Mouse (Mus musculus) limb, embryonic 11.5 days (tissue): ENCODE results near the gene Olfr592. TPM values are rescaled to one million over a fixed set of nuclear protein-coding genes. Genes with fewer than 3 reads are reported as not detected.
"Not testable (repeated sequence)": the region's sequence is repeated elsewhere in the genome, so short reads cannot be mapped to it uniquely, and the experiment has no call there.

Source experiments
- ATAC-seq: fragments of 200-750 bp; cut with Nextera tagmentation; 2 replicates; pipeline ENCODE4 v1.8.0; 2017; ENCODE audit warnings: low read depth; ENCODE audit not compliant: insufficient number of reproducible peaks, low FRiP score, low TSS enrichment
- DNase-seq: peaks from one replicate; pipeline ENCODE4 v3.0.0-alpha.2; 2015; ENCODE audit warnings: low spot score
- H3K27ac ChIP-seq: fragments of 300-500 bp; sonication (generic); replicated peaks from 2 replicates; pipeline ENCODE4 v1.5.1; 2014; ENCODE audit warnings: low read depth, mild to moderate bottlenecking, low read length
- H3K27me3 ChIP-seq: fragments of 300-500 bp; sonication (generic); 2 replicates; pipeline ENCODE4 v1.6.1; 2014; ENCODE audit warnings: mild to moderate bottlenecking, low read length, mixed read lengths; ENCODE audit not compliant: control insufficient read depth, insufficient read depth
- H3K36me3 ChIP-seq: fragments of 300-500 bp; sonication (generic); 2 replicates; pipeline ENCODE4 v1.6.1; 2014; ENCODE audit warnings: mild to moderate bottlenecking, low read length, moderate library complexity, mixed read lengths; ENCODE audit not compliant: control insufficient read depth, insufficient read depth
- H3K4me1 ChIP-seq: fragments of 300-500 bp; sonication (generic); 2 replicates; pipeline ENCODE4 v1.6.1; 2014; ENCODE audit warnings: low read length, mixed read lengths; ENCODE audit not compliant: control insufficient read depth, insufficient read depth
- H3K4me2 ChIP-seq: fragments of 300-500 bp; sonication (generic); 2 replicates; pipeline ENCODE4 v1.6.1; 2014; ENCODE audit warnings: low read depth, mild to moderate bottlenecking, moderate library complexity; ENCODE audit not compliant: severe bottlenecking
- H3K4me3 ChIP-seq: fragments of 300-500 bp; sonication (generic); 2 replicates; pipeline ENCODE4 v1.5.1; 2014; ENCODE audit warnings: low read depth, low read length
- H3K9ac ChIP-seq: fragments of 300-500 bp; sonication (generic); 2 replicates; pipeline ENCODE4 v1.6.1; 2014; ENCODE audit warnings: mild to moderate bottlenecking, low read length
- H3K9me3 ChIP-seq: fragments of 300-500 bp; sonication (generic); 2 replicates; pipeline ENCODE4 v1.6.1; 2016; ENCODE audit warnings: low read length; ENCODE audit not compliant: control insufficient read depth
- WGBS: fragments of 180-500 bp; shearing (Covaris S2); extraction: QIAGEN DNeasy Blood & Tissue Kit; methylation state at CpG from one replicate; pipeline ENCODE4 v1.1.7; 2014; 5-methylcytosine and 5-hydroxymethylcytosine counted together
- polyA plus RNA-seq: library from polyadenylated mRNA; unstranded; fragments of >200 nt; fragmentation: Nextera tagmentation; extraction: Ambion mirVana; gene quantifications from 2 replicates; pipeline ENCODE4 v1.2.1, GENCODE M21; 2014

Gene Olfr592
- polyA plus RNA-seq: not detected in 2 replicates

DNA sequence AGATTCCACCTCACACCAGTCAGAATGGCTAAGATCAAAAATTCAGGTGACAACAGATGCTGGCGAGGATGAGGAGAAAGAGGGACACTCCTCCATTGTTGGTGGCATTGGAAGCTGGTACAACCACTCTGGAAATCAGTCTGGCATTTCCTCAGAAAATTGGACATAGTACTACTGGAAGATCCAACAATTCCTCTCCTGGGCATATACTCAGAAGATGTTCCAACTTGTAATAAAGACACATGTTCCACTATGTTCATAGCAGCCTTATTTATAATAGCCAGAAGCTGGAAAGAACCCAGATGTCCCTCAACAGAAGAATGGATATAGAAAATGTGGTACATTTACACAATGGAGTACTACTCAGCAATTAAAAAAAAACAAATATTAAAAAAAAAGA, at the start of gene Olfr592:
Olfr592 (plus strand) TSS at position 301 of the 400 bp plus-strand sequence.
- H3K36me3 ChIP-seq, H3K27me3 ChIP-seq, H3K9me3 ChIP-seq, DNase-seq, H3K4me1 ChIP-seq, ATAC-seq, H3K9ac ChIP-seq, H3K4me3 ChIP-seq, H3K27ac ChIP-seq, H3K4me2 ChIP-seq: not testable (repeated sequence)
- WGBS: 89% methylated on average over 1 of the region's 1 CpGs

DNA sequence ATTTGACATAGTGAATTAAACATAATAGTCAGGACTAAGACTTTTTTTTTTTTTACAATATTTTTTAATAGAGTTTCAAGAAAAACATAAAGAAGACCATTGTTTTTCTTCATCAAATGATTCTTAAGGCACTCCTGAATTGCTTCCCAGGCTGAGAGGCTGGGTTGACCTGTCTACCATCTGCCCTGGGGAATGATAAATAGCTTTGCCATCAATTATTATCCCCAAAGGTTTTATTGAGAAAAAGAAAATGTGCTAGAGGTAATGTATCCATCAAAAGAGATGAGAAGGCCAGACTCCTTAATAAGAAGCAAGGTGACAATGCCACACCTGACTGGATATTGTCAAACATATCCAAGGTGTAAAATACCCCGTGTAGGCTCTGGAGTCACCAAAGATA, 44.0 kb upstream of the Olfr592 start, which contains the start of gene Olfr588-ps1:
Olfr588-ps1 (plus strand) TSS at position 301 of the 400 bp plus-strand sequence.
- Histone ChIP-seq H3K9me3 (no peaks in the 10 kb centered on the region), H3K4me3 (no peak within 1 kb of the TSS)
- 65% methylated on average over 1 of the region's 1 CpGs for WGBS

DNA sequence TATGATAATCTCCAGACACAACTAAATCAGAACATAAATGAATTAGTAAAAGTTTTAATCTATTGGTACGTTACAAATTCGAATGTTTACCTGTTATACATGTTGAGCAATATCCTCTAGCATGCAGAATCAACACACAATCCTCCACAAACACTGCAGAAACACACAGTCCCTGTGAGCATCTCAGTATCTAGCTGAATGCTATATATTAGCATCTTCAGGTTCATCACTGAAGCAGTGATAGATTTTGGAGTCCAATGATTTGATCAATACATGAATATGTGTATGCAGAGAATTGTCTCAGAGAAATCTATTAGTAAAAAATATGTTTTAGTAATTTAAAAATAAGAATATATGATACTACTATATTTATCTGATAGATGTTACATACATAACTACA, 28.3 kb upstream of the Olfr592 start, which contains the start of gene Olfr589:
Olfr589 (minus strand) TSS at position 101 of the 400 bp plus-strand sequence.
- Histone ChIP-seq H3K4me2 (no peak within 1 kb of the TSS), H3K9me3 (no peaks in the 10 kb centered on the region), H3K36me3 (no peaks in the 10 kb centered on the region), H3K27ac (no peak within 1 kb of the TSS), H3K9ac (no peak within 1 kb of the TSS), H3K4me1 (no peaks in the 10 kb centered on the region), H3K4me3 (no peak within 1 kb of the TSS), H3K27me3 (no peaks in the 10 kb centered on the region)
- ATAC-seq: no peak
- no peak for DNase-seq
- WGBS: 67% methylated on average over 2 of the region's 2 CpGs

More for the DNA sequence above, 44.0 kb upstream of the Olfr592 start, which contains the start of gene Olfr588-ps1:
- Histone ChIP-seq H3K4me2 (no peak within 1 kb of the TSS), H3K27ac (no peak within 1 kb of the TSS), H3K27me3 (no peaks in the 10 kb centered on the region), H3K36me3 (no peaks in the 10 kb centered on the region), H3K9ac (no peak within 1 kb of the TSS), H3K4me1 (no peaks in the 10 kb centered on the region)
- DNase-seq (no peak), ATAC-seq (no peak)

- H3K36me3 ChIP-seq: no peaks in the 10 kb centered on the region
- DNase-seq (no peak), ATAC-seq (no peak)
- no peak overlapping the region for H3K4me2 ChIP-seq
- H3K4me3 ChIP-seq: no peak overlapping the region
- no peaks in the 10 kb centered on the region for H3K27me3 ChIP-seq
- no peaks in the 10 kb centered on the region for H3K9me3 ChIP-seq
- no peak overlapping the region for H3K9ac ChIP-seq
- no peaks in the 10 kb centered on the region for H3K4me1 ChIP-seq
- no peak overlapping the region for H3K27ac ChIP-seq
- WGBS: 86% methylated on average over 5 of the region's 5 CpGs
These were observed 14.9 kb upstream of the Olfr592 start for GRCm38 (mm10) chr7:103169697-103170096.

DNA sequence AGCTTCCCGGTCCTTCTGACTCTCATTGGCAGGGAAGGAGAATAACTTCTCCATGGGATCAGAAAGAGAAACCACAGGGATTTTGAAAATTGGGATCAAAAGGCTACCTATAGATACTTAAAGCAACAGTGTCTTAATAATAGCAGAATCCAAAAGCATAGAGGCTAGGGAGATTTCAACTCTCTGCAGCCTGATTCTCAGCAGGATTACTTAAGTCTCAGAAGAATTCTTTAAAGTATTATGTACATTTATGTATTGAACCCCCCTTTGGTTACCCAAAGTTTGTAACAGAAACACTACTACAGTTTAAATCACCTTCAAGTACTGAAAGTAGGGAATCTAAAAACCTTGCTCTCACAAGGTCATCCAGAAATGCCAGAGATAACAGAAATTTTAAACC, 6.4 kb upstream of the Olfr592 start, which contains the start of gene Olfr591:
Olfr591 (minus strand) TSS at position 101 of the 400 bp plus-strand sequence.
- 83% methylated on average over 1 of the region's 1 CpGs for WGBS
- no peak for DNase-seq

GRCm38 (mm10) chr7:103211562-103211961, 27.0 kb downstream of the Olfr592 start, which contains the start of gene Olfr593:
Gene Olfr593 (plus strand): TSS chr7:103211862.
- H3K4me1 ChIP-seq: no peaks in the 10 kb centered on the region
- 73% methylated on average over 1 of the region's 1 CpGs for WGBS
- ATAC-seq: no peak
- H3K27ac ChIP-seq: no peak within 1 kb of the TSS
- no peak within 1 kb of the TSS for H3K4me3 ChIP-seq
- H3K9me3 ChIP-seq: no peaks in the 10 kb centered on the region
- no peak within 1 kb of the TSS for H3K4me2 ChIP-seq
- H3K36me3 ChIP-seq: no peaks in the 10 kb centered on the region
- H3K9ac ChIP-seq: no peak within 1 kb of the TSS
- DNase-seq: no peak
- no peaks in the 10 kb centered on the region for H3K27me3 ChIP-seq

More for the DNA sequence above, 6.4 kb upstream of the Olfr592 start, which contains the start of gene Olfr591:
- Histone ChIP-seq H3K27me3 (no peaks in the 10 kb centered on the region), H3K4me2 (no peak within 1 kb of the TSS), H3K9ac (no peak within 1 kb of the TSS), H3K36me3 (no peaks in the 10 kb centered on the region), H3K27ac (no peak within 1 kb of the TSS), H3K4me1 (no peaks in the 10 kb centered on the region), H3K4me3 (no peak within 1 kb of the TSS), H3K9me3 (0 out of 2 replicates have a peak, but pooled peaks cover under 1% of the 10 kb centered on the region)
- ATAC-seq: no peak

- H3K36me3 ChIP-seq, H3K9ac ChIP-seq, H3K4me3 ChIP-seq, H3K4me2 ChIP-seq, H3K9me3 ChIP-seq, DNase-seq, ATAC-seq, H3K27ac ChIP-seq, H3K4me1 ChIP-seq, H3K27me3 ChIP-seq: not testable (repeated sequence)
- WGBS: 88% methylated on average over 5 of the region's 5 CpGs
These were observed 27.4 kb downstream of the Olfr592 start for GRCm38 (mm10) chr7:103212050-103212449.

DNA sequence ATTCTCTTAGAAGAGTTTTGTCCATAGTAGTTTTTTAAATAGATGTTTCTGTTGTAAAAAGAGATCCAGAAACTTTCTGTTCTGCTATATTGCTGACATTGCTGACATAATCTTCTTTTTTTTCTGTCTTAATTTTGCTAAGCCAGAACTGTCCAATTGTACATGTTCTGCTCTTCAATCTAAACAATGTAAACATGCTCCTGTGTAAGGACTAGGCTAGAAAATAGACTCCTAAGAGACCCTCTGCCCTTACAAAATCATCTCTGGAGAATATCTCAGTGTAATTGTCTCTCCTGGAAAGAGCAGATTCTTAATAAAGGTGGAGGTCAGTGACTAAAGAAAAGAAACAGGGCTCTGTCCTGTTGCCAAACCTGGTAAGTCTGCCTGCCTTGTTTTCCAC, 32.1 kb downstream of the Olfr592 start, which contains the start of gene Olfr594:
Olfr594 (plus strand) TSS at position 301 of the 400 bp plus-strand sequence.
- Histone ChIP-seq H3K9ac (no peak within 1 kb of the TSS), H3K4me2 (no peak within 1 kb of the TSS), H3K9me3 (no peaks in the 10 kb centered on the region), H3K4me3 (no peak within 1 kb of the TSS), H3K27ac (no peak within 1 kb of the TSS), H3K27me3 (no peaks in the 10 kb centered on the region), H3K4me1 (no peaks in the 10 kb centered on the region), H3K36me3 (no peaks in the 10 kb centered on the region)
- ATAC-seq (no peak), DNase-seq (no peak)
